Mouse (Mus musculus): ENCODE measurements around the gene Plekha5. TPM values are rescaled to one million over a fixed set of nuclear protein-coding genes. Genes with fewer than 3 reads are reported as not detected.
A peak's percentile ranks its signal among the peaks of the same experiment; 100 is the strongest.
"Not testable (repeated sequence)": the region's sequence is repeated elsewhere in the genome, so short reads cannot be mapped to it uniquely, and the experiment has no call there.

Gene Plekha5
- total RNA-seq, 1 experiment, result 26.1 TPM

GRCm38 (mm10) chr6:140603228-140603944 lies 179.5 kb downstream of the Plekha5 start:
- H3K4me3 ChIP-seq (ENCODE audit: insufficient read depth in 1 of 2, low read depth in 1 of 2, low read length in 2 of 2, poor library complexity in 1 of 2, severe bottlenecking in 1 of 2), result no peak overlapping the region
- no peaks in the 10 kb centered on the region for H3K36me3 ChIP-seq (ENCODE audit: control insufficient read depth, insufficient read depth, low read length, poor library complexity, severe bottlenecking)
- H3K27ac ChIP-seq (ENCODE audit: insufficient read depth, low read depth, low read length, poor library complexity, severe bottlenecking), result peak overlapping the region; percentile 72
- H3K9ac ChIP-seq (ENCODE audit: insufficient read depth, low read depth, low read length, poor library complexity, severe bottlenecking), result 0 out of 2 replicates have a peak overlapping the region, but pooled peaks have one; percentile 3
- no peak for TF ChIP-seq ZC3H11A (IDR thresholded peaks at IDR 0.05; ENCODE audit: borderline replicate concordance, low read depth, low read length)
- peak; percentile 71; the same call in 1 of the 2 replicates for TF ChIP-seq ZNF384 (IDR thresholded peaks at IDR 0.05; ENCODE audit: low read depth, low read length)
- no peak for TF ChIP-seq HCFC1 (IDR thresholded peaks at IDR 0.05; ENCODE audit: borderline replicate concordance, insufficient read depth, low read length)
- peak; percentile 81 for TF ChIP-seq CHD2 (IDR thresholded peaks at IDR 0.05; ENCODE audit: low read depth, low read length)
- peak; percentile 80 for TF ChIP-seq MAFK (IDR thresholded peaks at IDR 0.05; ENCODE audit: insufficient read depth, low read depth, low read length)
- peaks cover 19 to 57% of the 10 kb centered on the region in 2 experiments for H3K4me1 ChIP-seq (ENCODE audit: control insufficient read depth in 2 of 2, insufficient read depth in 2 of 2, low read length in 2 of 2, poor library complexity in 1 of 2)
- in situ Hi-C loops (cut with MboI; ENCODE audit: low sequenced_read_pairs in 2 of 2, unreplicated experiment in 2 of 2), result no loop called here
- no peaks in the 10 kb centered on the region for H3K9me3 ChIP-seq (ENCODE audit: control insufficient read depth, insufficient read depth, low read depth, low read length)
- DNase-seq (ENCODE audit: low read depth, low spot score), result peak; percentile 93

GRCm38 (mm10) chr6:140605173-140605572 lies 181.3 kb downstream of the Plekha5 start:
- Histone ChIP-seq H3K27ac (ENCODE audit: insufficient read depth, low read depth, low read length, poor library complexity, severe bottlenecking) (peak overlapping the region; percentile 38; the same call in 1 of the 2 replicates), H3K4me1 (ENCODE audit: control insufficient read depth in 2 of 2, insufficient read depth in 2 of 2, low read length in 2 of 2, poor library complexity in 1 of 2) (peaks cover 22 to 54% of the 10 kb centered on the region in 2 experiments)
- H3K4me3 ChIP-seq (ENCODE audit: insufficient read depth in 1 of 2, low read depth in 1 of 2, low read length in 2 of 2, poor library complexity in 1 of 2, severe bottlenecking in 1 of 2); H3K36me3 ChIP-seq (ENCODE audit: control insufficient read depth, insufficient read depth, low read length, poor library complexity, severe bottlenecking); in situ Hi-C loops (cut with MboI; ENCODE audit: low sequenced_read_pairs in 2 of 2, unreplicated experiment in 2 of 2); H3K9me3 ChIP-seq (ENCODE audit: control insufficient read depth, insufficient read depth, low read depth, low read length); DNase-seq (ENCODE audit: low read depth, low spot score); H3K9ac ChIP-seq (ENCODE audit: insufficient read depth, low read depth, low read length, poor library complexity, severe bottlenecking): not testable (repeated sequence)

DNA sequence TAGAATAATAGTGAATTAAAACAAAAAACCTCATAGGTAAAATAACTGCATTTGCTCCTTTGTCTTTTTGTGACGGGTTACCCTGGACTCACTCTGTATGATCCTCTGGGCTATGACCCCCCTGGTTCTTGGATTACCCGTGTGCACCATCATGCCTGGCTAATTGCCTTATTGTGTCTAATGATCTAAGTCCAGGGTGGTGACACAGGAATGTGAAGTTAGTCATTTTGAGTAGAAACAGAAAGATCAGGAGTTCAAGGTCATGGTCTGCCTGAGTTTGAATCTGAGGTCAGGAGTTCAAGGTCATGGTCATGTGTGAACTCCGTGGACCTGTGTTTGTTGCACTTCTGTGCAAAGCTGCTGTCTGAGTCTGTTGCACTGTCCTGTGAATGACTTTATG lies 181.9 kb downstream of the Plekha5 start:
- H3K4me3 ChIP-seq (ENCODE audit: insufficient read depth in 1 of 2, low read depth in 1 of 2, low read length in 2 of 2, poor library complexity in 1 of 2, severe bottlenecking in 1 of 2), result no peak overlapping the region
- H3K9ac ChIP-seq (ENCODE audit: insufficient read depth, low read depth, low read length, poor library complexity, severe bottlenecking), result no peak overlapping the region
- peaks cover 22 to 54% of the 10 kb centered on the region in 2 experiments for H3K4me1 ChIP-seq (ENCODE audit: control insufficient read depth in 2 of 2, insufficient read depth in 2 of 2, low read length in 2 of 2, poor library complexity in 1 of 2)
- TF ChIP-seq ZNF384 (IDR thresholded peaks at IDR 0.05; ENCODE audit: low read depth, low read length) (no peak), MAFK (IDR thresholded peaks at IDR 0.05; ENCODE audit: insufficient read depth, low read depth, low read length) (peak; percentile 62), HCFC1 (IDR thresholded peaks at IDR 0.05; ENCODE audit: borderline replicate concordance, insufficient read depth, low read length) (no peak), ZC3H11A (IDR thresholded peaks at IDR 0.05; ENCODE audit: borderline replicate concordance, low read depth, low read length) (no peak), CHD2 (IDR thresholded peaks at IDR 0.05; ENCODE audit: low read depth, low read length) (peak; percentile 87)
- peak; percentile 75 for DNase-seq (ENCODE audit: low read depth, low spot score)
- peak overlapping the region; percentile 45; the same call in 1 of the 2 replicates for H3K27ac ChIP-seq (ENCODE audit: insufficient read depth, low read depth, low read length, poor library complexity, severe bottlenecking)
- in situ Hi-C loops (cut with MboI; ENCODE audit: low sequenced_read_pairs in 2 of 2, unreplicated experiment in 2 of 2), result no loop called here
- H3K36me3 ChIP-seq (ENCODE audit: control insufficient read depth, insufficient read depth, low read length, poor library complexity, severe bottlenecking), result no peaks in the 10 kb centered on the region
- no peaks in the 10 kb centered on the region for H3K9me3 ChIP-seq (ENCODE audit: control insufficient read depth, insufficient read depth, low read depth, low read length)

DNA sequence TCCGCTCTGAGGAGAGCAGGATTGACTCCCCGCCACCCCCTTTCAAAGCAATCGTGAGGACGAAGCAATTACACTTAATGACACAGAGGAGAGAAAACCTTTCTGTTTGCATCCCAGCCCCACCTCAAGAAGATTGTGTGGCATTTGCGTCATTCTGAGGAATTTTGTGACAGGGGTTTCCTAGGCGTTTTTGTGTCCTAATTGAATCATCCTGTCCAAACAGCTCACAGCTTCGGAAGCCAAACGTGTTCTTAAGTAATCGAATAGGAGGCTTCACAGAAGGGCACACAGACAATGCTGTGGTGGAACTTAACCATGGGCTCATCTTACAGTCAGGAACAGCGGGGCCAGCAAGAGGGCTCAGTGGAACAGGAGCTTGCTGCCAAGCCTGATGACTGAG lies 182.7 kb downstream of the Plekha5 start:
- Histone ChIP-seq H3K4me3 (ENCODE audit: insufficient read depth in 1 of 2, low read depth in 1 of 2, low read length in 2 of 2, poor library complexity in 1 of 2, severe bottlenecking in 1 of 2) (no peak overlapping the region), H3K27ac (ENCODE audit: insufficient read depth, low read depth, low read length, poor library complexity, severe bottlenecking) (peak overlapping the region; percentile 45; the same call in 1 of the 2 replicates), H3K9me3 (ENCODE audit: control insufficient read depth, insufficient read depth, low read depth, low read length) (no peaks in the 10 kb centered on the region), H3K4me1 (ENCODE audit: control insufficient read depth in 2 of 2, insufficient read depth in 2 of 2, low read length in 2 of 2, poor library complexity in 1 of 2) (peaks cover 22 to 51% of the 10 kb centered on the region in 2 experiments), H3K9ac (ENCODE audit: insufficient read depth, low read depth, low read length, poor library complexity, severe bottlenecking) (0 out of 2 replicates have a peak overlapping the region, but pooled peaks have one; percentile 2), H3K36me3 (ENCODE audit: control insufficient read depth, insufficient read depth, low read length, poor library complexity, severe bottlenecking) (no peaks in the 10 kb centered on the region)
- in situ Hi-C loops (cut with MboI; ENCODE audit: low sequenced_read_pairs in 2 of 2, unreplicated experiment in 2 of 2), result no loop called here
- no peak for TF ChIP-seq ZNF384 (IDR thresholded peaks at IDR 0.05; ENCODE audit: low read depth, low read length)
- TF ChIP-seq ZC3H11A (IDR thresholded peaks at IDR 0.05; ENCODE audit: borderline replicate concordance, low read depth, low read length), result no peak
- no peak for TF ChIP-seq HCFC1 (IDR thresholded peaks at IDR 0.05; ENCODE audit: borderline replicate concordance, insufficient read depth, low read length)
- TF ChIP-seq MAFK (IDR thresholded peaks at IDR 0.05; ENCODE audit: insufficient read depth, low read depth, low read length), result no peak
- no peak for TF ChIP-seq CHD2 (IDR thresholded peaks at IDR 0.05; ENCODE audit: low read depth, low read length)
- DNase-seq (ENCODE audit: low read depth, low spot score), result no peak

All from ES-E14 (cell line).